Mouse (Mus musculus) embryonic facial prominence, embryonic 13.5 days (tissue): ENCODE measurements around the gene Spag17. TPM values are rescaled to one million over a fixed set of nuclear protein-coding genes. Genes with fewer than 3 reads are reported as not detected.

Experiments
- ATAC-seq: fragments of 200-750 bp; cut with Nextera tagmentation; 2 replicates; pipeline ENCODE4 v1.8.0; 2017; ENCODE audit warnings: low read depth; ENCODE audit not compliant: insufficient number of reproducible peaks, insufficient read depth, low FRiP score, low TSS enrichment
- H3K27ac ChIP-seq: fragments of 300-500 bp; sonication (generic); 2 replicates; pipeline ENCODE4 v1.5.1; 2015; ENCODE audit warnings: moderate library complexity, mild to moderate bottlenecking, inconsistent platforms
- H3K27me3 ChIP-seq: fragments of 300-500 bp; sonication (generic); 2 replicates; pipeline ENCODE4 v1.6.1; 2015; ENCODE audit warnings: mild to moderate bottlenecking, inconsistent platforms
- H3K36me3 ChIP-seq: fragments of 300-500 bp; sonication (generic); 2 replicates; pipeline ENCODE4 v1.6.1; 2015; ENCODE audit warnings: mild to moderate bottlenecking, inconsistent platforms
- H3K4me1 ChIP-seq: fragments of 300-500 bp; sonication (generic); 2 replicates; pipeline ENCODE4 v1.6.1; 2015; ENCODE audit warnings: inconsistent platforms
- H3K4me2 ChIP-seq: fragments of 300-500 bp; sonication (generic); 2 replicates; pipeline ENCODE4 v1.6.1; 2015; ENCODE audit warnings: moderate library complexity, mild to moderate bottlenecking, inconsistent platforms
- H3K4me3 ChIP-seq: fragments of 300-500 bp; sonication (generic); 2 replicates; pipeline ENCODE4 v1.5.1; 2015; ENCODE audit warnings: mild to moderate bottlenecking, inconsistent platforms
- H3K9ac ChIP-seq: fragments of 300-500 bp; sonication (generic); 2 replicates; pipeline ENCODE4 v1.6.1; 2015; ENCODE audit warnings: mild to moderate bottlenecking, inconsistent platforms
- H3K9me3 ChIP-seq: fragments of 300-500 bp; sonication (generic); 2 replicates; pipeline ENCODE4 v1.6.1; 2016; ENCODE audit warnings: inconsistent platforms
- WGBS: fragments of 180-500 bp; shearing (Covaris S2); methylation state at CpG from one replicate; pipeline ENCODE4 v1.1.7; 2015; ENCODE audit warnings: mixed read lengths; 5-methylcytosine and 5-hydroxymethylcytosine counted together
- polyA plus RNA-seq: library from polyadenylated mRNA; unstranded; fragments of >200 nt; fragmentation: Nextera tagmentation; extraction: Ambion mirVana; gene quantifications from 2 replicates; pipeline ENCODE4 v1.2.1, GENCODE M21; 2015

The Spag17 gene
- polyA plus RNA-seq, 1 experiment from 2014 or later = 1.3 TPM

DNA sequence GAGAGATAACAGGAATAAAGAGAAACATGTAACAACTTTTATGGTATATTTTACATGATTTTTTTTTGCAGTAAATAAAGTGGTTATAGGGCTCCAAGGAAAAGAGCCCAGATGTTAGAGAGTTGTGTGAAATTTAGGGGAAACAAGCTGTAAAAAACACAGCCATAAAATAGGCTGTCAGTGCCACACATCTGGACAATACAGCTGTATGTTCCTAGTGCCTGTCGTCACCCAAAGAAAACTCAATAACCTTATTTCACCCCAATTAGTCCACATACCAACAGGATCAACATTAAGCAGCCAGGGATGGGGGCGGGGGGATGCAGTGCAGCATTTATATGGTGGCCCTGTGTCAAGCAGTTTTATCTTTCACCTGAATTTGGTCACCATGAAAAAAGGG, 81.1 kb downstream of the Spag17 start:
- Histone ChIP-seq H3K36me3 (no peaks in the 10 kb centered on the region), H3K4me1 (peaks cover 12% of the 10 kb centered on the region; the same call in 1 of the 2 replicates), H3K9me3 (no peaks in the 10 kb centered on the region), H3K9ac (no peak overlapping the region), H3K4me3 (no peak overlapping the region), H3K4me2 (no peak overlapping the region), H3K27me3 (no peaks in the 10 kb centered on the region; the same call in 1 of the 2 replicates), H3K27ac (no peak overlapping the region)
- WGBS = 34% methylated on average over 2 of the region's 2 CpGs
- no peak for ATAC-seq

GRCm38 (mm10) chr3:99970766-99971165, 85.6 kb downstream of the Spag17 start:
- WGBS = 35% methylated on average over 5 of the region's 5 CpGs
- H3K9ac ChIP-seq = no peak overlapping the region
- no peak overlapping the region for H3K27ac ChIP-seq
- no peaks in the 10 kb centered on the region for H3K36me3 ChIP-seq
- H3K27me3 ChIP-seq = no peaks in the 10 kb centered on the region; the same call in 1 of the 2 replicates
- H3K4me3 ChIP-seq = no peak overlapping the region
- H3K4me1 ChIP-seq = peaks cover 11% of the 10 kb centered on the region
- no peak overlapping the region for H3K4me2 ChIP-seq
- H3K9me3 ChIP-seq = no peaks in the 10 kb centered on the region
- ATAC-seq = no peak

DNA sequence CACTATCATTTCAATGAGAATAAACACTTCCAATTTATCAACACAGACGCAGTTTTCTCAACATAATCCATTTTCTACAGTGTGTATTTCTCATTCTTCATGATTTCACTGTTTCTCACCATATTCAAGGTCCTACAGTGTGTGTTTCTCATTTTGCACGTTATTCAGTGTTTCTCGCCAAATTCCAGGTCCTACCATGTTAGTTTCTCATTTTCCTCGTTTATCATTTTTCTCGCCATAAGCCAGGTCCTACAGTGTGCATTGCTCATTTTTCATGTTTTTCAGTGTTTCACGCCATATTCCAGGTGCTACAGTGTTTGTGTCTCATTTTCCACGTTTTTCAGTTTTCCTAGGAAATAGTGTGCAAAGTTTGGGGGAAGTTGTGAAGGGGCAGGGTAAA, 95.8 kb downstream of the Spag17 start:
- H3K4me2 ChIP-seq = no peak overlapping the region
- no peaks in the 10 kb centered on the region for H3K36me3 ChIP-seq
- H3K9ac ChIP-seq = no peak overlapping the region
- H3K4me1 ChIP-seq = no peaks in the 10 kb centered on the region
- no peak overlapping the region for H3K27ac ChIP-seq
- H3K27me3 ChIP-seq = no peaks in the 10 kb centered on the region
- ATAC-seq = no peak
- H3K4me3 ChIP-seq = no peak overlapping the region
- WGBS = 65% methylated on average over 7 of the region's 7 CpGs
- no peaks in the 10 kb centered on the region for H3K9me3 ChIP-seq

GRCm38 (mm10) chr3:100004676-100005075, 119.5 kb downstream of the Spag17 start:
- 55% methylated on average over 1 of the region's 1 CpGs for WGBS
- H3K36me3 ChIP-seq = no peaks in the 10 kb centered on the region
- no peak overlapping the region for H3K9ac ChIP-seq
- H3K27me3 ChIP-seq = no peaks in the 10 kb centered on the region
- H3K4me2 ChIP-seq = no peak overlapping the region
- no peaks in the 10 kb centered on the region for H3K4me1 ChIP-seq
- ATAC-seq = no peak
- no peak overlapping the region for H3K4me3 ChIP-seq
- no peaks in the 10 kb centered on the region for H3K9me3 ChIP-seq
- no peak overlapping the region for H3K27ac ChIP-seq

DNA sequence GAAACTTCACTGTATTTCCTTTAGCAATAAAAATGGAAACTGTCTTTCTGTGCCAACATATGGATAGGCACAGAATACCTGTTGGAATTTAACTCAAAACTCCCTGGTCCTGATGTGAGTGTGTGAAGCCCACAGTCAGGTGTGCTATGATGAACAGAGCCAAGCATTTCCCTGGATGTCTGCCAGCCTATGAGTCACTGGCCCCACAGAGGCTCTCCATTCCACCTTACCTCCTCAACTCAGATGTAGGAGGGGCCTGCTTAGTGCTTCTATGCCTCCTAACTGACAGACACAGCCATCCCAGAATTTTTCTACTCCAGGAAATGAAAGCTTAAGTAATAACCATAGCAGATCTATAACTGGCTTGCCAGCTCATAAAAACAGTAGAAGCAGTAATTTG, 124.6 kb downstream of the Spag17 start:
- no peak overlapping the region for H3K9ac ChIP-seq
- no peak overlapping the region for H3K4me2 ChIP-seq
- no peaks in the 10 kb centered on the region for H3K9me3 ChIP-seq
- no peak overlapping the region for H3K27ac ChIP-seq
- H3K4me3 ChIP-seq = no peak overlapping the region
- no peaks in the 10 kb centered on the region for H3K36me3 ChIP-seq
- no peak for ATAC-seq
- no peaks in the 10 kb centered on the region for H3K27me3 ChIP-seq
- H3K4me1 ChIP-seq = no peaks in the 10 kb centered on the region

- H3K4me2 ChIP-seq = no peak overlapping the region
- no peak overlapping the region for H3K4me3 ChIP-seq
- no peaks in the 10 kb centered on the region for H3K4me1 ChIP-seq
- H3K36me3 ChIP-seq = no peaks in the 10 kb centered on the region
- 84% methylated on average over 1 of the region's 1 CpGs for WGBS
- H3K9ac ChIP-seq = no peak overlapping the region
- 0 out of 2 replicates have a peak, but pooled peaks cover 8% of the 10 kb centered on the region for H3K9me3 ChIP-seq
- H3K27me3 ChIP-seq = no peaks in the 10 kb centered on the region
- no peak overlapping the region for H3K27ac ChIP-seq
- ATAC-seq = no peak
These were observed 128.9 kb downstream of the Spag17 start for GRCm38 (mm10) chr3:100014110-100014509.

GRCm38 (mm10) chr3:100031291-100031690, 146.1 kb downstream of the Spag17 start:
- Histone ChIP-seq H3K9me3 (no peaks in the 10 kb centered on the region), H3K36me3 (no peaks in the 10 kb centered on the region), H3K9ac (no peak overlapping the region), H3K4me3 (no peak overlapping the region), H3K4me1 (peaks cover 19% of the 10 kb centered on the region), H3K27ac (no peak overlapping the region), H3K4me2 (no peak overlapping the region), H3K27me3 (no peaks in the 10 kb centered on the region)
- ATAC-seq = no peak
- 43% methylated on average over 4 of the region's 4 CpGs for WGBS

- no peak for ATAC-seq
- Histone ChIP-seq H3K27ac (no peak overlapping the region), H3K4me1 (peaks cover 19% of the 10 kb centered on the region), H3K27me3 (no peaks in the 10 kb centered on the region), H3K9me3 (no peaks in the 10 kb centered on the region), H3K9ac (no peak overlapping the region), H3K4me2 (no peak overlapping the region), H3K36me3 (no peaks in the 10 kb centered on the region), H3K4me3 (no peak overlapping the region)
- WGBS = 79% methylated on average over 1 of the region's 1 CpGs
These were observed 147.8 kb downstream of the Spag17 start for GRCm38 (mm10) chr3:100032969-100033368.

- Histone ChIP-seq H3K27ac (peak overlapping the region; percentile 62; the same call in 1 of the 2 replicates), H3K9me3 (no peaks in the 10 kb centered on the region), H3K4me2 (peak overlapping the region; percentile 3; the same call in 1 of the 2 replicates), H3K4me3 (no peak overlapping the region), H3K36me3 (no peaks in the 10 kb centered on the region), H3K27me3 (no peaks in the 10 kb centered on the region), H3K4me1 (peaks cover 16% of the 10 kb centered on the region), H3K9ac (no peak overlapping the region)
- WGBS = 30% methylated on average over 4 of the region's 4 CpGs
- peak; percentile 85 for ATAC-seq
These were observed 149.3 kb downstream of the Spag17 start for GRCm38 (mm10) chr3:100034366-100034956.

- Histone ChIP-seq H3K4me3 (no peak overlapping the region), H3K9ac (no peak overlapping the region), H3K27me3 (no peaks in the 10 kb centered on the region), H3K36me3 (no peaks in the 10 kb centered on the region), H3K9me3 (no peaks in the 10 kb centered on the region), H3K4me1 (peaks cover 16% of the 10 kb centered on the region), H3K27ac (peak overlapping the region; percentile 62; the same call in 1 of the 2 replicates), H3K4me2 (no peak overlapping the region; the same call in 1 of the 2 replicates)
- WGBS = 81% methylated on average over 3 of the region's 3 CpGs
- no peak for ATAC-seq
These were observed 149.9 kb downstream of the Spag17 start for GRCm38 (mm10) chr3:100035097-100035496.

- ATAC-seq = no peak
- Histone ChIP-seq H3K4me1 (peaks cover 16% of the 10 kb centered on the region), H3K36me3 (no peaks in the 10 kb centered on the region), H3K4me3 (no peak overlapping the region), H3K27ac (no peak overlapping the region), H3K27me3 (no peaks in the 10 kb centered on the region), H3K9me3 (no peaks in the 10 kb centered on the region), H3K9ac (no peak overlapping the region), H3K4me2 (no peak overlapping the region)
- 77% methylated on average over 5 of the region's 5 CpGs for WGBS
These were observed 151.6 kb downstream of the Spag17 start for GRCm38 (mm10) chr3:100036846-100037245.

GRCm38 (mm10) chr3:100074406-100074805, 189.2 kb downstream of the Spag17 start:
- Histone ChIP-seq H3K4me1 (no peaks in the 10 kb centered on the region), H3K4me2 (no peak overlapping the region), H3K36me3 (no peaks in the 10 kb centered on the region), H3K4me3 (no peak overlapping the region), H3K9ac (no peak overlapping the region), H3K9me3 (no peaks in the 10 kb centered on the region), H3K27me3 (no peaks in the 10 kb centered on the region), H3K27ac (no peak overlapping the region)
- ATAC-seq = no peak
- 93% methylated on average over 1 of the region's 1 CpGs for WGBS
